Mouse (Mus musculus) urinary bladder, postnatal 10 days (tissue): ENCODE measurements around the gene Iba57.
"Not testable (repeated sequence)": the region's sequence is repeated elsewhere in the genome, so short reads cannot be mapped to it uniquely, and the experiment has no call there.

ENCODE experiments used
- DNase-seq: peaks from one replicate; pipeline ENCODE4 v3.0.0; 2022; ENCODE audit warnings: low spot score

The Iba57 gene

GRCm38 (mm10) chr11:59163255-59164236 is at the start of gene Iba57:
Iba57 (minus strand) TSS chr11:59163739.
- peak; percentile 87 for DNase-seq

- DNase-seq: no peak
These were observed 49.5 kb upstream of the Iba57 start for GRCm38 (mm10) chr11:59212892-59213494.

- not testable (repeated sequence) for DNase-seq
These were observed 48.8 kb upstream of the Iba57 start for GRCm38 (mm10) chr11:59212320-59212719.

- DNase-seq: not testable (repeated sequence)
These were observed 48.0 kb upstream of the Iba57 start for GRCm38 (mm10) chr11:59211561-59211960.

GRCm38 (mm10) chr11:59210020-59210419 is 46.5 kb upstream of the Iba57 start:
- DNase-seq: no peak

GRCm38 (mm10) chr11:59209580-59209979 is 46.0 kb upstream of the Iba57 start:
- no peak for DNase-seq

GRCm38 (mm10) chr11:59209003-59209441 is 45.5 kb upstream of the Iba57 start:
- DNase-seq: no peak

- DNase-seq: peak; percentile 69
These were observed 44.8 kb upstream of the Iba57 start, which contains the start of gene 2310033P09Rik for GRCm38 (mm10) chr11:59208153-59208831. 2310033P09Rik (plus strand) TSS chr11:59208321.

GRCm38 (mm10) chr11:59202081-59202995 is 38.8 kb upstream of the Iba57 start, which contains the start of gene Mrpl55:
Mrpl55 (plus strand) TSS chr11:59202486.
- DNase-seq: peak; percentile 76

- no peak for DNase-seq
These were observed 37.9 kb upstream of the Iba57 start for GRCm38 (mm10) chr11:59201216-59202002.

GRCm38 (mm10) chr11:59196230-59196629 is 32.7 kb upstream of the Iba57 start:
- no peak for DNase-seq

GRCm38 (mm10) chr11:59192059-59192386 is 28.5 kb upstream of the Iba57 start, which contains the start of gene Guk1:
Guk1 (minus strand) TSS chr11:59192212.
- DNase-seq: no peak

- DNase-seq: peak; percentile 69
These were observed 27.9 kb upstream of the Iba57 start for GRCm38 (mm10) chr11:59191231-59192058.

GRCm38 (mm10) chr11:59187706-59188105 is 24.2 kb upstream of the Iba57 start:
- no peak for DNase-seq

GRCm38 (mm10) chr11:59185490-59185889 is 22.0 kb upstream of the Iba57 start:
- DNase-seq: no peak

GRCm38 (mm10) chr11:59183821-59184220 is 20.3 kb upstream of the Iba57 start:
- no peak for DNase-seq

GRCm38 (mm10) chr11:59182864-59183331 is 19.4 kb upstream of the Iba57 start, which contains the start of gene Gjc2:
Gjc2 (minus strand) TSS chr11:59183213.
- no peak for DNase-seq

- no peak for DNase-seq
These were observed 13.4 kb upstream of the Iba57 start for GRCm38 (mm10) chr11:59176921-59177320.

- DNase-seq: no peak
These were observed 12.9 kb upstream of the Iba57 start for GRCm38 (mm10) chr11:59176475-59176874.
